Mouse (Mus musculus) thymus, postnatal 10 days (tissue): ENCODE data around the gene Aff3.

ENCODE experiments used
- DNase-seq, 2 experiments: peaks; one replicate each; pipeline ENCODE4 v3.0.0; 2021; ENCODE audit warnings: low spot score in 2 of 2

The Aff3 gene

DNA sequence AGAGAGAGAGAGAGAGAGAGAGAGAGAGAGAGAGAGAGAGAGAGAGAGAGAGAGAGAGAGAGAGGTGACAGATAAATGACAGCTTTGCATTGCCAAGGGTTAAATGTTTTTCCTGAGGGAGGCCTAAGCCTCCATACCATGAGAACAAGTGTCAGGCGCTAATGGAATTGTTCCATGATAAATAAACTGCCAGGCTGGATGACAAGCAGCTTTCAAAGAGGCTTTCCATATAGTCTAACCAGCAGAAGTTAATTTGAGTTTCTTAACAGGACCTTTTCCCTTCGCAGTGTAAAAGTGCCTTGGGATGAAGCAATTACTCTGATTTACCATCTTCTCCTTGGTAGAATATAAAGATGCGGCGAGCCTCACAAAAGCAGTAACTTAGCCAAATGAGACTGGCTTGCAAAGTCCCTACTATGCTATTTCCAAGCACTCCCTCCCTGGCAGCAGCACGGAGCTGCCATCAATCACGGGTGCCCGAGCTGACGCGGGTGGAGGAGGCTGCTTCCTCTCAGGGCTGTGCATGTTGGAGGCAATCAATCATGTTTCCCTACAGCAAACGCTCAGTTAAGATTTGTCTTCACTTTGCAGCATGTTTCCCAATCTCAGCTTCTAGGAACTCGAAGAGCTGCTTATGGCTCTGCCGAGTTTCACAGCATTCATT lies 119.3 kb downstream of the Aff3 start:
- DNase-seq, result no peak

DNA sequence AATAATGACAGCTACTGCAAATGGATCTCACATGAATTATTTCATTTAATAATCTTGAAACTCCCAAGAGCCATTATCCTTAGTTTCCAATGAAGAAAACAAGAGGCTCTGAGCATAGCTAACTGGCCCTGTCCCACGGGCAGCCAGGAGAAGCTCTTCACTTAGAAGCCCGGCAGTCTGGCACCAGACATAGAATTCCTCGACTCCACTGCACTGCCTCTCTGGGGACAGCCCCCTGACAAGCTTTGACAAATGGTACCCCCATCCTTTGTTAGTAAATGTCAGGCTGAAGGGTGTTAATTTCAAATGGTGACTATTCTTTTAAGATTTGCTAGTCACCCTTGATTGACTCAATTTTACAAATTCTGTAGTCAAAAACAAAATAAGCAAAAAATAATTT lies 120.3 kb downstream of the Aff3 start:
- no peak for DNase-seq

DNA sequence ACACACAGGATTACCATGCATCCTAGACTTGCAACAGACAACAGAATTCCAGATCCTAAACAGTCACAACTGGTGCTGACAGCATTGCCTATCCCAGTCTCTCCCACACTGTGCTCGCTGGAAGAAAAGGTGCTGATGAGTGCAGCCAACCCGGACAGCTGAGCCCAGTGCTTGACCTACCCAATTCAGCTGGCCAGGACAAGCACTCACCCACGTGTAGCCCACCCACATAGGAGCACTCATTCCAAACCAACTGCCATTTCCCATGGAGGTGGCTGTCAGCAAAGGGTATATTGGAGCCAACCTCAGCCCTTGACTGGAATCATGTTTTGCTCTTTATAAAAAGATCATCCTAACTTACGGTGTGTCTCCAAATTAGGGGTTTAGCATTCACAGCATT lies 123.2 kb downstream of the Aff3 start:
- DNase-seq, result no peak

DNA sequence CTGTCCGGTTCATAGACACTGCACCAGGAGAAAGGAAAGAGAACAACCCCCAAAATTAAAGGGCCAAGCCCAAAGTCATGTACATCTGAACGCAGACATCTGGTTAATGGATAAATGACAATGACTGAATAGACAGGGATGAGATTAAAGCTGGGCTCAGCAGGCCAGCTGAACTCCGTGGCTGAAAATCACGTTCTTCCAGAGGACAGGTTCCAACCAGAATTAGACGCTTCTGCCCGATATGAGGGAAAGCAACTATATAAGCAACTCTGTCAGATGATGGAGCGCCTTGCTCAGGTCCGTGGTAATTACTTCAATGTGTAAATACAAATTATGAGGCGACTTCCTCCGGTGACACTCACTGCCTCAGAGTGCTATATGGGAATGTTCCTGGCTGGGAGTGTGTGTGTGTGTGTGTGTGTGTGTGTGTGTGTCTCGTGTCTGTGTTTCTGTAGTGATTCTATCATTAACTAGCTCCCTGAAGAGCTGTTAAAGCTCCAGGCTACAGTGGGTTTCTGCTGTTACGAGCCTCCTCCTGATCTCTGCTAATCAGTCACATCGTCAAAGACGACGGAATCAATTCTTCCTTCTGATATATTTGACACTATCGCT lies 127.7 kb downstream of the Aff3 start:
- DNase-seq, result no peak

DNA sequence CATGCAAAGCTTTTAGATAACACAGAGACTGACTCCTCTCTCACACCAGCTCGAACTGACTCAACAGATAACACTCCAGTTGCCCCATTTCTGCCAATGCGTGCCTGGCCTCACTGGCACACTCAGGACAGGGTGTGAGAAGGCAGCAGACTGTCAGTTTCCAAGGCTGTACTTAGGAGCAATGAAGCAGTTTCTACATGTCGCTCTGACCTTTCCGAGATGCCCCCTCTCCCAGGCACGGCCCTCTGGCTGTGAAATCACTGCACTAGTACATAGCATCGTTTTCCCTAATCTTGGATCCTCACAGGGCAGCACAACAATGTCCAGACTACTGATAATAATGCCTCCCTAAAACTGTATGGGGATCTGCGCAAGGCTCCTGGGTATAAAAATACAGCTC lies 132.2 kb downstream of the Aff3 start:
- DNase-seq, result no peak

DNA sequence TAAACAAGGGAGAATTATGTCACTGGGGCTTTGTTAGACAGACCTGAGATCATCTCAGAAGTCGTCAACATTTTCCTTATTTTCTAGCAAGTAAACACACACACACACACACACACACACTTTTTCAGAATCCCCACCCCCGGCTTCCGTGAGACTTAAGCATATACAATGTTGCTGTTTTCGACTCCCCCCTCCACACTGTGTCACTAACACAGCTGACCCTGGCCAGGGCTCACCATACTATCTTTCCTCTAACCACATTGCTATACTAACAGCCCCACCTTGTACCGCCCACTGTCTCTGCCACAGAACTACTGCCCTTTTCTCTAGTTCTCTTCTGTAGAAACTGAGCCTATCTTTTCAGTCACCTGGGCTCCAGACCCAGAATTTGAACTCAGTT lies 136.1 kb downstream of the Aff3 start:
- no peak for DNase-seq

DNA sequence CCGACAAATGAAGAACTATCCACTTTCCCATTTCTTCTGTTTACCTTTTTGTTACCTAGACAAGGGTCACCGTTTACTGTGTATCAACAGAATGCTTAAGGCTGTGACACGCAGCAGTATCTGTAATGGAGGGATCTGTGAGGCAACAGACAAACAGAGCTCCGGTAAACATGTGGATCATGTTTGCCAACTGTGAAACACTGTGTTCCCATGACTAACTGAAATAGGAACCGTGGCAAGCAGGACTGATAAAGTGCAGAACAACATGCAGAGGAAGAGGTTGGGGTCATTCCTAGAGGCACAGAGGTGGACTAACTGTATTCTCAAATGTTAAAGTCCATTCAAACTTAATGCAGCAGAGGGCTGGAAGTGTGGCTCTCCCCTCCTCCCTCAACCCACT lies 138.2 kb downstream of the Aff3 start:
- no peak for DNase-seq

DNA sequence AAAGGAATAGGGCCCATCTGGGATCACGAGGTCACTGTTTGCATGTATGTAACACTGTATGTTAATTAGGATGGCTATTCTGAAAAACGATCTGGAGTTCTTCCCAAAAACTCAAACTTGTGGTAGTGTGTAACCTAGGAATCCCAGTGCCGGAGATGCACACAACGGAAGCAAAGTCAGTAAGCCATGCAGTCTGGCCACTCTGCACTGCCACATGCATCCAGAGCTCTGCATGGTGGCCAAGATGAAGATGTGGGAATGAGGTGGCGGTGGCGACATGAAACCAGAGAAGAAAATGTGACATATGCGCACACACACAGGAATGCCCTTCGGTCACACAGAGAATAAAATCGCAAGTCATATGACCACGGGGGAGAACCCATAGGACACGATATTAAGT lies 143.1 kb downstream of the Aff3 start:
- DNase-seq, result no peak

DNA sequence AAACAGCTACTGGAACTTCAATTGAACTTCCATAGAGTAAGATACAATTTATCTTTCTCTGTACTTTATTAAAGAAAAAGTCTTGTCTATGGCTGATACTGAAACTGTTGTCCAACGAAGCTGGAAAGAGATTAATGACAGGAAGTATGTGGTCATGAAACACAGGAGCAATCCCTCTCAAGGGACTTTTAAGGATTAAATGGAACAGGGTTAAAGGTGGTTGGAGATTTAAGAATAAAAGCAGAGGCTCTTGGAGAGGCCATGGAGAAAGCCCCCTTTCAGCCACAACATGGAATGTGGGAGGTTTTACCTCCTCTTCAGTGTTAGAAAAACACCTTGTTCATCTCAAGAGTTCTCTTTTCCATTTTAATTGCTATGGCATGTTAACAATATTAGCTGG lies 148.5 kb downstream of the Aff3 start:
- DNase-seq, result no peak

DNA sequence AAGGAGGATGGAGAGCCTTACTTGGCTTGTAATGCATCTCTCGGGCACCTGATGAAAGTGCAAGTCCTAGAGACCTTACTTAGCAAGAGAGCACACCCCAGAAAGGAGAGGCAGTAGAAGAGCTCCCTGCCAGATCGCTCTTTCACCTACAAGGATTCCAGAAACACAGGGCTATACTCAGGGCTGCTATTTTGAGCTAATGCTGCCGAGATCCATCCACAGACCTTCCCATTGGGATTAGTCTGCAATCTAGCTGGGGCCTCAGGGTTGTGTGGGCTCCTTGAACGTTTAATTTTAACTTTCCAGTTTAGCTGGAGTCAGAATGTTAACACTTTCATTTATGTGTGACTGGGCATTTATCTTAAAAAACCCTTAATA lies 150.1 kb downstream of the Aff3 start:
- DNase-seq, result no peak

DNA sequence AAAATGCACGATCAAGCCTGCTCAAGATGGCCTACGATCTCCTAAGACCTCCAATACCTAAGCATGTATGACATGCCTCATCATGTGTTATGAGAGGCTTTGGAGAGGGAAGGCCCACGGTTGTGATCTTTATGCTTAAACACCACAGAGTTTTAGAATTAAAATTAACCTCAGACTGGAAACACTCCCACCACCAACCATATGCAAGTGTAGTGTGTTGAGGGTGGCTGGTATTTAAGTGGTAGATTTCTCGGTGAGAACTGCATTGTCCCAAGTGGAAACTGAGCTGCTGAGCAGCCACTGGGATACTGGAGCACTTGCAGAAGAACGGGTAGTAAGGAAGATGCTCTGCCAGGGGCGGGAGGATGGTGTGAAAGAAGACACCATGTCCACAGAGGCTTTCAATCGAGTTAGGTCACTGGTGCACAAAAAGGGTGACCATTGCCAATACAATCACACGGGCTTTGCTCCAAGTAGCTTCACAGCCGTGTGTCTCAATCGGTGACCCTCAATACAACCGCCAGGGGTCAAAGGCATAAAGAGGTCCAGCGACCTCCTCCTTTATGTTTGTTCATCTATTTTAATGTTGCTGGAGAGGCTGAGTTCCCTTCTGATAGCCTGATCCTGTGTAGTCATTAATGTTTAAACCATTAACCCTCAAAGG lies 150.7 kb downstream of the Aff3 start:
- DNase-seq, result no peak

DNA sequence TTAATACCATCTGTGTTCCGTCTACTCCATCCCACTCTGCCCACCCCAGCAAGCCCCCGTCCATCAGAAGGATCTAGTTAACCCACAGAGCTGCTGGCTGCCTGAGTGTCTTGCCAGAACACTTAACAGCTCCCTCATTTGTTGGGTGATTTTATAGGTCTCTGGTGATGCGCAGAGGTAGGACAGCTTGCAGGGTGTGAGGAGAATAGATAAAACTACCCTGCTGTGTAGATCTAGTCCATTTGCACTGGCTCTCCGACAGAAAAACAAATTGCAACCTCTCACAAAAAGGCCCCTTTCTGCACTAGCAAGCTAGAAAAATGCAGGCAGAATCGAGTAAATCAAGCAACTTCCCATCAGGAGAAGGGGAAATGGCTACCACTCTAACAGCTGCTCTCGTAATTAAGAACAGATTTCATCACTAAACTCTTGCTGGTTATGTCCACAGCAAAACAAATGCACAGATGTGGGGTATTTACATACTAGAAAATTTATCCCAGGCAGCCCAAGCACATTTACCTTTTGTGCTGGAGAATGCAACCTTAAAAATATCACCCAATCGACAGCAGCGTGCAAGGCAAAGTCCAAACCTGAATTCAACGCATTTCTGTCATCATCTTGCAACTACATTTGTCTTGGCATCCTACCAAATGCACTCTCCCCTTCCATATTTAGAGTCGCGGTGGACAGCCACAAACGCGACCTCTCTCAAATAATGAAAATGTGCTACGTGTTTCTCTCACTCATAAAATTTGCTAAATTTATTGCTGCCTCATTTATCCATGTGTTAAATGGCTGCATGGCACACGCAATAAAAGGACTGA lies 152.3 kb downstream of the Aff3 start:
- DNase-seq, result no peak

DNA sequence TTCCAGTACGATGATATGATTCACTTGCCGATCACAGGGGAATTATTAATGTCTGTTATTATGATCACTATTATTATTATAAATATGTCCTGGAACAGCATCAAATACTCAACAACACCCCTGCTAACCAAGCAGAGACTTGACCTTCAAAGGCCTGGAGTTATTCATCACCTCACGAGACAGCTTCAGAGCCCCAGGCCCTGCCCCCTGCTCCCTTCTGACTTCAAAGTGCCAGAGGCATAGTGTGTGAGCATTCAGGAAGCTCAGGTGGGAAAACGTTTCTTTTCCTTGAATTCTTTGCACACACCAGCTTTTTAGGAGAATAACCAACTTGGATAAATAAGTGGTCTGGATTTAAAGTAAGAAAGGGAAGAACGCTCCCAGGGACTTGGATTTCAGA lies 153.7 kb downstream of the Aff3 start:
- no peak for DNase-seq

DNA sequence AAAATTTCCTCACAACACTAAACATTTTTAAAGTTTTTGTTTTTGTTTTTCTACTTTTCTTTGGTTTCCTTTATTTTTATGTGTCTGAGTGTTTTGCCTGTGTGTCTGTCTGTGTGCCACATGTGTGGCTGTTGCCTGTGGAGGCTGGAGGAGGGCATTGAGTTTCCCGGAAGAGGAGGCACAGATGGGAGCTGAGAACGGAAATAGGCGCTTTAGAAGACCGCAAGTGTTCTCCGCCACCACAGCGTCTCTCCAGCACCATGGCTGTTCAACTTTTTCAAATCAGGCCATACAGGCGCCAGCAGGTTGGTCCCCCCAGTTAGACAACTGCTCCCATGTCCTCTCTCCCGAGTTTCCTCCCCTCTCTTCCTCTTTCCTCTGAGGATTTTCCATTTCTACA lies 155.5 kb downstream of the Aff3 start:
- DNase-seq, result no peak

DNA sequence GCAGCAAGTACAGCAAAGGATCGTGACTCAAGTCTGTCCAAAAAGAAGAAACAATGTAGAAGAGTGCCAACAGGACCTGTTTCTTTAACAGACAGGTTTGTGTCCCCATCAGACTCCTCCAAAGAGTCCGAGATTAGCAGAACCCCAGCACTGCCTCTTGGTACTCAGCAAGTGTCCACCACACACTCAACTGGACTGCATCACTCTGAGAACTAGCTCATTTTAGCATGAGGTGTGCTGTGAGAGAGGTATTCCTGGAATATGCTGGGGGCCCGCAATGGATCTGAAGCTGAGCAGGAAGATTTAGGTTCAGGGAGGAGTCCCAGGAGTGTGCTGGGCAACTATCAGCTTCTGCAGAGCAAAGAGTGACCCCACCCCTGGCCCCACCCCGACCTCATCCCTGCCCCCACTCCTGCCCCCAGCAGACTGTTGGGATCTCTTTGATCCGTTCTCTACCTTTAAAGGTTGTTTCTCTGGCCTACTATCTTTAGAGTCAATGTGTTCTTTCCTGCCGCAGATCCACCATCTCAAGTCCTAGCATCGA lies 157.0 kb downstream of the Aff3 start:
- DNase-seq, result no peak

DNA sequence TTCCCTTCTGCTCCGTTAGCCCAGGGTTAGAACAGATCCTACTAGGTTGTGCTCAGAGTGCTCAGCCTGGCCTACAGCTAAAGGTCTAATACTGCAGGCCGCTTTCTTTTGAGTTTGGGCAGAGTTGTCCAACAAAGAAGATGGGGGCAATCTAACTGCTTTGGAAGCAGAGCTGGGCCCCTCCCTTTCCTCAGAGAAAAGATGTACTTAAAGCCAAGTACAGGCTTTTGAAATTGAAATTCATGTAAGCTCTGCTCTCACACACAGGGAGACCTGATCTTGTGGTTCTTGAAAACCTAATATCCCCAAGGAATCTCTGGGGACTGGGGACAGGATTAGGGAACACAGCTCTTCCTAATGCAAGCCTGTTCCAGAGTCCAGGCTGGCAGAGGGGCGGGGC lies 158.4 kb downstream of the Aff3 start:
- DNase-seq, result no peak

DNA sequence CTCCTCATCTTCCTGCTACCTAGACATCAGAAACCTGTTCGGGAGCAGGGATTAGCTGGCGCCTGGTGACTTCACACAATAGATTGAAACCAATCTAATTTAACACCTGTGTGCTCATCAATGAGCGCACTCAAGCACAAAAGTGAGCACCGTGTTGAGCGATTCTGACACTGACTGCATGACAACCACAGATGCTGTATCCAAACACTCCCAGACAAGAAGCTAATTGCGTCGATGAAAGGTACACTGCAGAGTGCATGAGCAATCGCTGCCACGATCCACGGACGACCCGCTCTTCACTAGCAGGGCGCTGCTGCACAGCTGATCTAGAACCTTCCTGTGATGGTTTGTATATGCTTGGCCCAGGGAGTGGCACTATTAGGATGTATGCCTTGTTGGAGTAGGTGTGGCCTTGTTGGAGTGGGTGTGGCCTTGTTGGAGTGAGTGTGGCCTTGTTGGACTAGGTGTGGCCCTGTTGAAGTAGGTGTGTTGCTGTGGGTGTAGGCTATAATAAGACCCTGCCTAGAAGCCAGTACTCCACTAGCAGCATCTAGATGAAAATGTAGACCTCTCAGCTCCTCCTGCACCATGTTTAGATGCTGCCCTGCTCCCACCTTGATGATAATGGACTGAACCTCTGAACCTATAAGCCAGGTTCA lies 161.2 kb downstream of the Aff3 start:
- no peak for DNase-seq

DNA sequence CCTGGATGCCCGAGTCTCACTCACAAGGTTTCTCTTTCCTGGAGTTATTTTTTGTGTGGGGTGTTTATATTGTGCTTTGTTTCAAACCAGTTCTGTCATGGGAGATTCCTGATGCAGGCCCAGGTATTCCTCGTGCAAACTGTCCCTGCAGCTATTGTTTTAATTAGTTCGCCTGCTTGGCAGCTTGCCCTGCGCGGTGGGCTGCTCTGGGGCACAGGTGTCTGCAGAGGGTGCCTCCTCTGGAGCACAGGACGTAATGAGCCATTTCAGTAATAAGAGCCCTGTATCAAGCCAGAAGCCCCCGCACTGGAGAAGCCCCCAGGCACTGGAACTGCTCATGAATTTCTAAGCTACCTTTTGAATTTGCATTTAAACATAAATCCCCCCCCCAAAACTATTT lies 162.0 kb downstream of the Aff3 start:
- no peak for DNase-seq

DNA sequence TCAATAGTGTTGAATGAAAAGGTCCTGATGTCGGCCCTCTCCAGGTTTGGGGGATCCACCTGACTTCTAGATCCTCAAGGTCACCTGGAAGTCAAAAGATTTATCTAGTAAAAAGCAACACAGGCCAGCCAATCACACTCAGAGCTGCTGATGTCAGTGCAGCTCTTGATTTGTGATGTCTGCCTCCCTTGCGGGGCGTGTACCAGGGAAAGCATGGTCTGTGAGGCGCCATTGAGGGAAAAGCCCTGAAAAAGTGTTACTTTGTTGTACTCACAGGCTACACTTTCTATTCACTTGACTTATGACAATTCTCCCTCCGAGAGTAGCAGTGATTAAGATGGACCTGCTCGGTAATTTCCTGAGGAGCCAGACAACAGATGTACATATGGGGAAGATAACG lies 163.5 kb downstream of the Aff3 start:
- DNase-seq, result no peak

DNA sequence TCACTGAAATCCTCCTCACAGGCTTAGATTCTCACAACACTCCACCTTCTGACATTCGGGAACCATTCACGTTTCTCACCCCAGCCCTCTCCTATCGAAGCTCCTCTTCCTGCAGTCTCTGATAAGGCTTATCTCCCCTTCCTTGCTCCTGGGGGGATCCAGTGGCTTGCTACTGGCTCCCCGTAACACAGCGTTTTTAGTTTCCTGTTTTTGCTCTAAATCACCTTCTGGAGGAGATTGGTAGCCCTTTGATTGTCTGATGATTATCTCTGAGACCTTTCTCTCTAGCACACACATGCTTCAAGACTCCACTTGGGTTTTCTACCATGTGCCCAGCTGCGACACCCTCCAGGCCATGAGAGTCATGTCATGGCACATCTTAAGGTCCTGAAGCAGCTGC lies 165.3 kb downstream of the Aff3 start:
- DNase-seq, result no peak

DNA sequence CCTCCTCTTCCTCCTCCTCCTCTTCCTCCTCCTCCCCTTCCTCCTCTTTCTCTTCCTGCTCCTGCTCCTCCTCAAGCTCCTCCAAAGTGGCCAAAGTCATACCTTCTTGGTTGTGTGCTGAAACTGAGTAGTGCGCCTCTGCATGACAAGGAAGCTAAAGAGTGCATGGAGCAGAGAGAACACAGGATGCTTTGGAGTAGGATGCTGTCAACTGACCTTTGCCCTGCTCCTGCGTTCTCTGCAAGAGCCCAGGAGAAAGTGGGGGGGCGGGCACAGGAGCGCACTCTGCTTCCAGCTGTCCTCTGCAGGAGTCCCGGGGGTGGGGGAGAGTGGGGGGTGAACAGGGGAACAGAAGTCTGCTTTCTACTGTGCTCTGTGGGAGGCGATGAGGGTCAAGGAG lies 167.2 kb downstream of the Aff3 start:
- no peak for DNase-seq
